Mouse (Mus musculus) CD4-positive, CD25-positive, alpha-beta regulatory T cell, adult 4 months (primary cell): Measurements from ENCODE around the gene Castor2. TPM values are rescaled to one million over a fixed set of nuclear protein-coding genes. Genes with fewer than 3 reads are reported as not detected.

ENCODE experiments used
- ATAC-seq: one replicate; pipeline ENCODE4 v1.8.0; 2017
- polyA plus RNA-seq, 2 experiments: library from polyadenylated mRNA; unstranded; fragments of 100-300 nt; shearing (Covaris generic); gene quantifications; one replicate each; pipeline ENCODE4 v1.2.1; 2017

Gene Castor2
- polyA plus RNA-seq, 2 experiments from 2014 or later: 5.5 to 6.9 TPM

DNA sequence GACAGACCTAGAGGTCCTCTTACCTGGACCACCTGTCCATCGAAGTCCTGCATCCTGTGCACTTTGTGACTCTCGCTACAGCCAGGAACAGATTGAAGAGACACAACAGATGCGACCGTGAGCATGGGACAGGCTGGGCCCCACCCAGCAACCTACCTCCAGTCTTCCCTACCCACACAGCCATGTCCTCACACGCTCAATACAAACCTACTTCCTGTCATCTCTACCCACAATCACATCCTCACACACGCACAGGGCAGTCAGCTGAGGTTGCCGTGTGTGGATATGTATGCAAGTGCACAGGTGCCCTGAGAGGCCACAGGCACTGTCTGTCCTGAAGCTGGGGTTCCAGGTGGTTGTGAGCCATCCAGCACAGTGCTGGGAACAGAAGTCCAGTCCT, 67.1 kb downstream of the Castor2 start:
- ATAC-seq: peak; percentile 53

DNA sequence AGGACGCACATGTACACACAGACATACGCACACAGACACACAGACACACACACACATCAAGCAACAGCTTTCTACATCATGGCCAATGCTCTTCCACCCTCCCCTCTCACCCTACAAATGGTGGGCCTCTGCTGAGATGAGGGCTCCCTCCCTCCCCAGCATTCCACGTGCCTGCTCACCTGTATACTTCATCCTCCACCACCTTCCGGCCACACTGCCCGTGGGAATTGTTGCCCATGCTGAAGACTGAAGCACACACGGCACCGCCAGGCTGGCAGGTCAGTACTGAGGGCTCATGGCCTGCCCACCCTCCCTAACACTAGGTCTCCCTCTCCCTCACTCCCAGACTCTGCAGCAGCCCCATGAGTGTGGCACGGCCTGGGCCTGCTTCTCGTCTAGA, 68.5 kb downstream of the Castor2 start:
- no peak for ATAC-seq

DNA sequence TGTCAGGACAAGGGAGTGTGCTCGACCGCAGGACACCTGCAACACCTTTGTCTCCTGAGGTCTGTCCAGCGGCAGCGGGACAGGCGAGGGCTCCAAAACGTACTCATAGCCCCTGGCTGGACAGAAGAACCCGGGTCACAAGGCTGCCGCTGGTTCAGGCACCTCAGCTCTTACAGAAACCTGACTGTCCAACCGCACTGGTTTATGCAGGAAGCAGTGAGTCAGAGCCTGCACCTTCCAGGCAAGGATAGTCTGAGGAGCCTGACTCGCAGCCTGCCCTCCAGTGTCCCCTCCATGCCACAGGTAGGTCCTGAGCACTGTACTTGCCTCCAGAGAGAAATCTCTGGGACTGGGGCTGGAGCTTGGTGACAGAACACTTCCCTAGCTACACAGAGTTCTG, 69.7 kb downstream of the Castor2 start:
- no peak for ATAC-seq

DNA sequence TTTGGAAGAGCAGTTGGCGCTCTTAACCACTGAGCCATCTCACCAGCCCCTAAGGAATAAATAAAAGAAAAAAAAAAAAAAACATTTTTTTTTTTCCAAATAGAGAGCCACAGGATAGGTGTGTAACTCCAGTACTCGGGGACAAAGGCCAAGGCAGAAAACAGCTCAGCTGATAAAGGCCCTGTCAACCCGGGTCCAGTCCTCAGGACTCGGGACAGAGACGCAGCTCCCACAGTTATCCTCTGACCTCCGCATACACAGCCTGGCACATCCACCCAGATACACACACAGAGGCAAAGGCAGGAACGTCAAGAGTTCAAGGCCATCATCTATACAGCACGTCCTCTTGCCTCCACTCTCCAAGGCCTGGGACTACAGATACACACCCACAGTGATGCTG, 70.7 kb downstream of the Castor2 start:
- no peak for ATAC-seq

DNA sequence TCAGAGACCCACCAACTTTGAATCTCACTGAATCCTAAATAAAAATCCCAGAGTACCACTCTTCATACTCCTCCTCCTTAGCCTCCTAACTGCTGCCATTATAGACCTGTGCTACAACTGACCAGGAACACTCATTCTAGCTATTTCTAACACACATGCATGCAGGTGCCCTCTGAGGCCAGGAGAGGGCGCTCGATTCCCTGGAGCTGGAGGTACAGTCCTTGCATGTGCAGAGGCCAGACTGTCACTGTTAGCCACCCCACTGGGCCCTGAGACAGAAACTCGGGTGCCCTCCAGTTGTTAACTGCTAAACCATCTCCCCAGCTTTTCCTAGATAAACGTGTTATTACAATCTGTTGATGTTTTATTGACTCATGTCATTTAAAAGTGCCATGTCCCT, 73.7 kb downstream of the Castor2 start:
- no peak for ATAC-seq

DNA sequence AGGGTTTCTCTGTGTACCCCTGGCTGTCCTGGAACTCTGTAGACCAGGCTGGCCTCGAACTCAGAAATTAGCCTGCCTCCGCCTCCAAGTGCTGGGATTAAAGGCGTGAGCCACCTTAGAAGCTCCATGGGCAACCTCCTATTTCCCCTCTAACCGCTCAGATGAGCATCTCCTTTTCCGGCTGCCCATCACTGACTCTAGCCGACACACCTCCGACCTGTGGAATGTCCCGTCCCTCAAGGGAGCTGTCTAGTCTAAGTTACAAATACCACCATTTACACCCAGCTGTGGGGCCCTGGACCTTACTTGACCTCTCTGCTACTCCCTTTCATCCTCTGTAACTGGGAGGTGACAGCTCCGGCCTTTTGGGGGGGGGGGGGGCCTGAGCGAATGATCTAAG, 76.2 kb downstream of the Castor2 start:
- no peak for ATAC-seq

DNA sequence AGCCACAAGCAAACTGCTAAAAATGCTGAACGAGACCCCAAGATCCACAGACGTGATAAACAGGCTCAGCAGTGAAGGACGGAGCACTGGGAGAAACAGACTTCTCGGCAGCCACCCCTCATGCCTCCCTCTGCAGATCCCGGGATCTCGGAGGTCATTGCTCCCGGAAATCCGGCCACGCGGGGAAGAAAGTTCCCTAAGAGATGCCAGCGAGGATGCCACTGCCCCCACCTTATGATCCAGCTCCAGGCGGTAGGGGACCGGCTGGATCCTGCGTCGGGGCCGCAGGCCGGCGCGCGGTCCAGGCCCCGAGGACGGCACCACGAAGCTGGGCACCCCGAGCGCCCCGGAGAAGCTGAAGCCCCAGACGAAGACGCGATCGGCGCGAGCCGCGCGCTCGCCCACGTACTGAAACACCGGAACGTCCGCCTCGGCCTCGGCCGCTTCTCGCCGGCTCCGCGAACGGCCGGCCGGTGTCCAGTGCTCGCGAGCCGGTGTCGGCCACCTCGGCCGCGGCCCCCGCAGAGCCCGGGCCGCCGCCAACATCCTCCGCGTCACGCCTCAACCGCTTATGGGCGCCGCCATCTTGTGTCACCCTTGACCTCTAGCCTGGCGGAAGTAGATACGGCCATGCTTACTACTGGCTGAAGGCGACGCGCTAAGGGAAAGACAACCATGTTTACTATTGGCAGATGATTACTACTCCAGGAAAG, 76.8 kb downstream of the Castor2 start, which contains the start of gene Rcc1l:
Rcc1l (minus strand) TSS at position 606 of the 713 bp plus-strand sequence.
- ATAC-seq: peak; percentile 96

DNA sequence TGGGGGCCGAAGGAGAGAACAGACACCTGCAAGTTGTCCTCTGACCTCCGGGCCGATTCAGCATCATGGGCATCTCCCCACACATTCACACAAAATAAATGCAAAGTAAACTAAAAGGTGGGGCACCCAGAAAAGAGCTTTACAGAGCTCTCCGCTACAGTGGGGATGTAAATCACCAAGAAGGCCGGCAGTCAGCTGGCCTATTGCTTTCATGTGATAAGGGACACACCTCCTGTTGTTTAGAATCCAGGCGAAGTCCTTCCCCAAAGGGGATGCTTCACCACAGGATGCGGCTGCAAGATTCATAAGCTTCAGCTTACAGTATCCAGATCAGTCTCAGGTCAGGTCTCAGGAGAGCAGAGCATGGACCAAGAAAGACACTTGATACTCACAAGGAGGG, 79.0 kb downstream of the Castor2 start:
- ATAC-seq: no peak

DNA sequence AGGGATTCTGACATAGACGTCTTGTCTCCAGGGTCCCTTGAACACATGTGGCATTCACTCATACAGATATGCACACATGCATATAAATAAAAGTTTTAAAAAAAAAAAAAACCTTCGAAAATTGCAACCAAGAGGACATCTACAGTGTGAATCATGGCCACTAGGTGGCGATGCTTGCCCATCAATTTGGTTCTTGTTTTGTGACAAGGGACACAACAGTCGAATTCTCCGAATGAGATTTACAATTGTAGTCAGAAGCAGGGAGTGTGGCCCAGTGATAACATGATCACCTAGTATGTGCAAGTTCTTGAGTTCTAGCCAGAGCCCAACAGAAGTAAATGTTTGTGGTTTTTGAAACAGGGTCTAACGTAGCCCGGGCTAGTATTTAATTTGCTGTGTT, 80.4 kb downstream of the Castor2 start:
- ATAC-seq: peak; percentile 20

DNA sequence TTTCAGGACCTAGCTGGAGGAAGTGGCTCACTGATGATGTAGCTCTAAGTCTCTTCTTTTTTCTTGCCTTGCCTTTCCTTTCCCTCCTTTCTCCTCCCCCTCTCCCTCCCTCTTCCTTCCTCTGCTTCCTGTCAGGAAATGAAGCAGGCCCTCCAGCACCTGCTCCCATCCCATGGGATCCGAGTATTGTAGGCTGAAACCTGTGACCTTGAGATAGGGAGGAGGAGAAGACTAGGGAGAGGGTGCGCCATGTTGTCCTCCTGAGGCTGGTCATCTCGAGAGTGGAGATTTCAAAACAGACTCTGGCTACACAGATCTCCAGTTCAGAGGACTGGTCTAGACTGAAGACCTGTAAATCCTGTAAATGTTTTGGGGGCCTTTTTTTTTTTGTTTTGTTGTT, 82.7 kb downstream of the Castor2 start:
- ATAC-seq: no peak

DNA sequence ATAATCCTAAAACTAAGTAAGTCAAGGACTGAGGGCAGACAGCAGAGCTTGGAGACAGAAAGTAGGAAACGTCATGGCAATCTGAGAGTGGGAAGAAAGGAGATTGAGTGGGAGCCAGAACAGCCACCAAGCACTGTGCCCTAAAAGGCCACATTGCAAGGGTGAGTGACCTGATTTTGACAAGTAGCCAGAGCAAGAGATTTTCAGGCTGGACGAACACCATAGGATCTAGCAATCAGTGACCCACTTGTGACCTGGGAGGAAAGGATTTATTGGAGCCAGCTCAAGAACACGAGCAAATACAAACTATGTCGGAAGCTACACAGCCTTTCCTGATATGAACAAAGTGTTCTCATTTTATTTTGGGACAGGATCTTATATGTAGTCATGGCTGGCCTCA, 83.2 kb downstream of the Castor2 start:
- no peak for ATAC-seq

DNA sequence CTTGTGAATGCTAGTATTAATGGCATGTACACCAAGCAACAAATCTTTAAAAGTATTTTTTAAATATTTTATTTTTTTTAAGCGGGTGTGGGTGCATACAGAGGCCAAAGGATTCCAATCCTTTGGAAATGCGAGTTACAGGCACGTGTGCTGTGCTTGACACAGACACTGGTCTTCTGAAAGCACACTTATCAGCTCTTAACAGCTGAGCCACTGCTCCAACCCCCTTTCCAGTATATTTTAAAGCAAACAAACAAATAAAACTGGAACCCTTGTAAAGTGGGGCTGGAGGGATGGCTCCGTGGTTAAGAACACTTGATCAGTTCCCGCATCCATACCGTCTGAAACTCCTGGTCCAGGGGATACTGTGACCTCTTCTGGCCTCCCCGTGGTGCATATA, 83.7 kb downstream of the Castor2 start:
- ATAC-seq: no peak

DNA sequence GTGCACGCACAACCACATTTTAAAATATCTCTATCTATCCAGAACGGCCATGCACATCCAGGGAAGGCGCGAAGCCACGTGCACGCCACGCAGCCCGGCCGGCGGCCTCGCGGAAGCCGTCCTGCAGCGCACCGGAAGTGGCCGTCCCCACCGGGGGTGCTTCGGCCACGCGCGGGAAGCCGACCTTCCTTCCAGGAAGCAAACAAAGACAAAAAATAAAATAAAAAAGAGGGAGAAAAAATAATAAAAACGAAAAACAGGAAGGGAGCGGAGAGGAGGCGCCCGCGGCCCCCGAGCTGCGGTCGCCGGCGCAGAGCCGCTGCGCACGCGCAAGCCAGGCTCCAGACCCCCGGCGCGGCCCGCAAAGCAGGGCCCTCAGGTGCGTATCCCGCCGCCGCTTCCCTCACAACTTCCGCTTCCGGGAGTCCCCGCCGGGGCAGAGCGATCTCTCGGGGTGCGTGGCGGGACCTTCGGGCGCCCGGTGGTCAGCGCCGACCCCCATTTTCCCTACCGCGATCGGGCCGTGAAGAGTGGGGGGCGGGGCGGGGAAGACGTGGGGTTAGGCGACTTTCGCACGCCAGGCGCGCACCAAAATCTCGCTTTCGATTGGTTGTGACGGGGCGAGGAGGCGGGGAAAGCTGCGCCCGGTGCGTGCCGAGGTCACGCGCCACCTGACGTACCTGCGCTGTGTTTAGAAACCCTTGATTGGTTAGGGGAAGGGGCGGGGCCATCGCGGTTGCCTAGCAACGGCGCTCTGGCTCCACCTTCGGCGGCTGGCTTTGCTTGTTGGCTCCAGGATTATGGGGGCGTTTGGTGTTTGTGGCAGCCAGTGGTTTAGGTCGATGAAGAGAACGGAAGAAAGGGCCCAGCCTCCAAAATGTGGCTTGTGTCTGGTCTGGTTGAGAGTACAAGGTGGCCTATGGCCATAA, 84.6 kb downstream of the Castor2 start, which contains the start of gene Gtf2ird2:
Gtf2ird2 (plus strand) TSS at position 140 of the 929 bp plus-strand sequence.
- peak; percentile 85 for ATAC-seq

DNA sequence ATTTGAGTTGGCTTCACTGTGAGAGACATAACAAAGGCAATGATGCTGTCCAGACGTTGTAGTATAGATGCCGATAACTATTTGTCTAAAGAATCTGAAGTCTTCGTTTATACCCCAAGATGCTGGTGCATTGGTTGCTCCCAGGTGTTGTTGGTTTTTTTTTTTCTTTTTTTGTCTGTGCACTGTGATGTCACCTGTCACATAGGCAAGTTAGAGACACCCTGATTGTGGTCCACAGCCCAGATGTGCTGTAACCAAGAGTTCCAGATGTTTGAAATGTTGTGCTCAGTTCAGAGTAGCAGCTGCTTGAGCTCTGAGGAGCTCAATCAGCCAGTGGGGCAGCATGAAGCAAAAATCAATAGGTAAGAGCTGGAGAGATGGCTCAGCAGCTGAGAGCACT, 86.5 kb downstream of the Castor2 start:
- ATAC-seq: no peak

DNA sequence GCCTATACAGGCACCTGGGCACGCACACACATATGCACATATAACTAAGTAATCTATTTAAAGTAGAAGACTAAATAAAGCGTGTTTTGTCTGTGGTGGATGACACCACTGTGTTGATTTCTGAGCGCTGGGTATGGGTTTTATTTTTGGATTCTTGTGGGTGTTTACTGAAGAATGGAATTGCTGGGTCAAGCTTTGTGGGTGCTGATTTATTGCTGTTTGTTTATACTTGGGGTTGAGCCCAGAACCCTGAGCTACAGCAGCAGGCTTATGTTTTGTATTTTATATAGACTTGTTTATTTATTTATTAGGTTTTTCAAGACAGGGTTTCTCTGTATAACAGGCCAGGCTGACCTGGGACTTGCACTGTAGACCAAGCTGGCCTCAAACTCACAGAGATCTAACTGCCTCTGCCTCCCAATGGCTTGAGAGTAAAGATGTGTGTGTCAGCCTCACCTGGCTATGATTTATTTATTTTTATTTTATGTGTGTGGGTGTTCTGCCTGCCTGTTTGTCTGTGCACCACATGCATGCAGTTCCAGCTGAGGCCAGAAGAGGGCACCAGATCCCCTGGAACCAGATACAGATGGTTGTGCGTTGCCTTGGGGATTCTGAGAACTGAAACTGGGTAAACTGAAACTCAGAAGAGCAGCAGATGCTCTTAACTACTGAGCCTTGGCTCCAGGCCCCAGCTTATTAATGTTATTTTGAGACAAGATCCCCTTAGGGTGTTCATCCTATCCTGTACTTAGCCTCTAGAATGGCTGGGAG, 87.6 kb downstream of the Castor2 start:
- no peak for ATAC-seq

DNA sequence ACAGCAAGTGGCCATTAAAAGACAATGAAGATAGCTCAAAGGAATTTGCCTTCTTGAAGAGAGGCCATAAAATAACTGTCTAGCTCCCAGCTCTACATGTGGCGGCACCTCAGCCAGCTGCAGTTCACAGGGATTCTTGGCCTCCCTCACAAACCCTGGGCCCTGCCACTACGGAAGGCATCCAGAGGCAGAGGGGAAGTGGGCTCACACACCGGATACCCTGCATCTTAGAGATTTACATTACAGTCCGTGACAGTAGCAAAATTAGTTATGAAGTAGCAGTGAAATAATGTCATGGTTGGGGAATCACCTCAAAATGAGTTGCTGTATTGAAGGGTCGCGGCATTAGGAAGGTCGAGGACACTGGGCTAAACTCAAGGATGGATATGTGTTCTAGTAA, 89.1 kb downstream of the Castor2 start:
- ATAC-seq: peak; percentile 10

DNA sequence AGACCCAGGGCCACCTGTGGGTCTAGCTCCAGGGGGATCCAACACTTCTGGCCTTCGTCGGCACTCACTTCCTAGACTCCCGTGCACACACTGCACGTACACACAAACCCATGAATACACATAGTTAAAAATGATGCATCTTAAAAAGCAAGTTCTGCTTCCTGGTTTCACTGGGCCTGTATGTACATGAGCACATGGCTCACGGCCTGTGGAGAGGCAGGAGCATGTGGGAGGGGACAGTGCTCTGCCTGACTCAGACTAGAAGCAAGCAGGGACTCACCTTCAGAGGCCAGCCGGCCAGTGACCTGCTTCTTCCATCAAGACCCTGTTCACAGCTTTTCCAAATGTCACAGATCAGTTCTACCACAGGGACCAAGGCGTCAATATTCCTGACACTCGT, 94.2 kb downstream of the Castor2 start:
- no peak for ATAC-seq

Other genes with a start within 250 kb of the Castor2 start
- gene Rcc1l, start 77.1 kb downstream of the Castor2 start, polyA plus RNA-seq: 1 to 10 TPM; 1.7 to 2.6 TPM
- gene Gtf2ird2, start 84.3 kb downstream of the Castor2 start, polyA plus RNA-seq: 1 to 10 TPM; 6.4 to 6.7 TPM
- gene Ncf1, start 129.9 kb downstream of the Castor2 start, polyA plus RNA-seq: 10 to 100 TPM in 1 of 2 experiments, 1 to 10 TPM in 1; 8.8 to 15.8 TPM
- gene Gtf2i, start 215.0 kb downstream of the Castor2 start, polyA plus RNA-seq: 100 to 1,000 TPM in 1 of 2 experiments, 10 to 100 TPM in 1; 96.3 to 125 TPM